Mouse (Mus musculus): ENCODE data around the gene Smc6. TPM values are rescaled to one million over a fixed set of nuclear protein-coding genes. Genes with fewer than 3 reads are reported as not detected.

Gene Smc6
- total RNA-seq (2014; rRNA removed): 22.4 and 24.4 TPM in 2 replicates
- 99.8 and 103 TPM in 2 replicates for polyA plus RNA-seq (2015; fragmentation: Nextera tagmentation; extraction: Ambion mirVana)

GRCm38 (mm10) chr12:11265382-11266281 is at the start of gene Smc6, which contains the start of gene Gen1:
Gene Smc6 (plus strand): TSS chr12:11265886.
Gene Gen1 (minus strand): TSS chr12:11265801.
- WGBS: 1% methylated on average over 69 of the region's 83 CpGs
- peak within 1 kb of the TSS; percentile 99 for H3K4me2 ChIP-seq (ENCODE audit: low read depth, low read length, poor library complexity, severe bottlenecking)
- ATAC-seq (ENCODE audit: low FRiP score): peak; percentile 98
- peaks cover 12% of the 10 kb centered on the region for H3K4me1 ChIP-seq (ENCODE audit: insufficient read depth, low read length)
- peak within 1 kb of the TSS; percentile 88 for H3K27ac ChIP-seq (ENCODE audit: low read depth, low read length)
- DNase-seq (ENCODE audit: low spot score): peak; percentile 97
- no peaks in the 10 kb centered on the region for H3K27me3 ChIP-seq (ENCODE audit: insufficient read depth, low read length)
- H3K4me3 ChIP-seq (ENCODE audit: low read depth, low read length): peak within 1 kb of the TSS; percentile 93
- peak within 1 kb of the TSS; percentile 90 for H3K9ac ChIP-seq (replicated peaks; ENCODE audit: low read length, poor library complexity, severe bottlenecking)
- TF ChIP-seq CTCF (IDR thresholded peaks at IDR 0.05): peak; percentile 43
- no peaks in the 10 kb centered on the region for H3K9me3 ChIP-seq (ENCODE audit: low read length)
- no peaks in the 10 kb centered on the region for H3K36me3 ChIP-seq (ENCODE audit: insufficient read depth, low read length)

- whole genome bisulfite sequencing: 57% methylated on average over 3 of the region's 3 CpGs
- no peak for TF ChIP-seq CTCF (IDR thresholded peaks at IDR 0.05)
Observed at GRCm38 (mm10) chr12:11216454-11216853, 49.2 kb upstream of the Smc6 start.

GRCm38 (mm10) chr12:11217726-11218250 is 47.9 kb upstream of the Smc6 start:
- ATAC-seq (ENCODE audit: low FRiP score): no peak
- 75% methylated on average over 7 of the region's 7 CpGs for WGBS
- no peak for TF ChIP-seq CTCF (IDR thresholded peaks at IDR 0.05)

More at GRCm38 (mm10) chr12:11216454-11216853, 49.2 kb upstream of the Smc6 start:
- Histone ChIP-seq H3K4me1 (ENCODE audit: insufficient read depth, low read length) (no peaks in the 10 kb centered on the region), H3K27ac (ENCODE audit: low read depth, low read length) (no peak overlapping the region), H3K9me3 (ENCODE audit: low read length) (no peaks in the 10 kb centered on the region), H3K4me2 (ENCODE audit: low read depth, low read length, poor library complexity, severe bottlenecking) (no peak overlapping the region), H3K36me3 (ENCODE audit: insufficient read depth, low read length) (no peaks in the 10 kb centered on the region), H3K4me3 (ENCODE audit: low read depth, low read length) (no peak overlapping the region), H3K9ac (replicated peaks; ENCODE audit: low read length, poor library complexity, severe bottlenecking) (no peak overlapping the region), H3K27me3 (ENCODE audit: insufficient read depth, low read length) (no peaks in the 10 kb centered on the region)
- ATAC-seq (ENCODE audit: low FRiP score) (no peak), DNase-seq (ENCODE audit: low spot score) (no peak)

GRCm38 (mm10) chr12:11221524-11222330 is 44.0 kb upstream of the Smc6 start:
- peak; percentile 66 for ATAC-seq (ENCODE audit: low FRiP score)
- Histone ChIP-seq H3K9me3 (ENCODE audit: low read length) (no peaks in the 10 kb centered on the region), H3K27ac (ENCODE audit: low read depth, low read length) (no peak overlapping the region), H3K4me2 (ENCODE audit: low read depth, low read length, poor library complexity, severe bottlenecking) (peak overlapping the region; percentile 7; the same call in 1 of the 2 replicates), H3K4me1 (ENCODE audit: insufficient read depth, low read length) (no peaks in the 10 kb centered on the region), H3K27me3 (ENCODE audit: insufficient read depth, low read length) (no peaks in the 10 kb centered on the region), H3K36me3 (ENCODE audit: insufficient read depth, low read length) (no peaks in the 10 kb centered on the region), H3K4me3 (ENCODE audit: low read depth, low read length) (no peak overlapping the region), H3K9ac (replicated peaks; ENCODE audit: low read length, poor library complexity, severe bottlenecking) (no peak overlapping the region)
- TF ChIP-seq CTCF (IDR thresholded peaks at IDR 0.05): no peak
- WGBS: 27% methylated on average over 20 of the region's 20 CpGs
- peak; percentile 27 for DNase-seq (ENCODE audit: low spot score)

More at GRCm38 (mm10) chr12:11217726-11218250, 47.9 kb upstream of the Smc6 start:
- no peak overlapping the region for H3K27ac ChIP-seq (ENCODE audit: low read depth, low read length)
- H3K9me3 ChIP-seq (ENCODE audit: low read length): no peaks in the 10 kb centered on the region
- H3K9ac ChIP-seq (replicated peaks; ENCODE audit: low read length, poor library complexity, severe bottlenecking): no peak overlapping the region
- H3K4me2 ChIP-seq (ENCODE audit: low read depth, low read length, poor library complexity, severe bottlenecking): no peak overlapping the region
- no peaks in the 10 kb centered on the region for H3K36me3 ChIP-seq (ENCODE audit: insufficient read depth, low read length)
- no peak overlapping the region for H3K4me3 ChIP-seq (ENCODE audit: low read depth, low read length)
- DNase-seq (ENCODE audit: low spot score): no peak
- H3K4me1 ChIP-seq (ENCODE audit: insufficient read depth, low read length): no peaks in the 10 kb centered on the region
- no peaks in the 10 kb centered on the region for H3K27me3 ChIP-seq (ENCODE audit: insufficient read depth, low read length)

- no peaks in the 10 kb centered on the region for H3K36me3 ChIP-seq (ENCODE audit: insufficient read depth, low read length)
- no peak for DNase-seq (ENCODE audit: low spot score)
- no peaks in the 10 kb centered on the region for H3K27me3 ChIP-seq (ENCODE audit: insufficient read depth, low read length)
- WGBS: 59% methylated on average over 3 of the region's 3 CpGs
- ATAC-seq (ENCODE audit: low FRiP score): no peak
- no peak for TF ChIP-seq CTCF (IDR thresholded peaks at IDR 0.05)
- H3K27ac ChIP-seq (ENCODE audit: low read depth, low read length): no peak overlapping the region
- H3K9me3 ChIP-seq (ENCODE audit: low read length): no peaks in the 10 kb centered on the region
- no peak overlapping the region for H3K9ac ChIP-seq (replicated peaks; ENCODE audit: low read length, poor library complexity, severe bottlenecking)
- no peaks in the 10 kb centered on the region for H3K4me1 ChIP-seq (ENCODE audit: insufficient read depth, low read length)
- H3K4me2 ChIP-seq (ENCODE audit: low read depth, low read length, poor library complexity, severe bottlenecking): no peak overlapping the region
- H3K4me3 ChIP-seq (ENCODE audit: low read depth, low read length): no peak overlapping the region
Observed at GRCm38 (mm10) chr12:11222566-11222965, 43.1 kb upstream of the Smc6 start.
